Mouse (Mus musculus): ENCODE data around the gene Gemin2.
"Not testable (repeated sequence)": the region's sequence is repeated elsewhere in the genome, so short reads cannot be mapped to it uniquely, and the experiment has no call there.

The Gemin2 gene

DNA sequence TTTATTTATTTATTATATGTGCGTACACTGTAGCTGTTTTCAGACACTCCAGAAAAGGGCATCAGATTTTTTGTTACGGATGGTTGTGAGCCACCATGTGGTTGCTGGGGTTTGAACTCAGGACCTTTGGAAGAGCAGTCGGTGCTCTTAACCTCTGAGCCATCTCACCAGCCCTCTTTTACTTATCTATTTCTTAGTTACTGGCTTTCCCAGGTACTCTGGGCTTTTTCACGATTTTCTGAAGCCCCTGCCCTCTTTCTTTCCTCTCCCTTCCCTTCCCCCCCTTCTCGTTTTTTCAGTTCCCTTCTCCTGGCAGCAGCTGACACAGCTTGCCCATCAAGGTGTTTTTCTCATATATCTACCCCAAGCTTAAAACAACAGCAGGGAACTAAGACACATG, 45.0 kb downstream of the Gemin2 start:
- not testable (repeated sequence) for DNase-seq (ENCODE audit: low spot score in 2 of 2)

DNA sequence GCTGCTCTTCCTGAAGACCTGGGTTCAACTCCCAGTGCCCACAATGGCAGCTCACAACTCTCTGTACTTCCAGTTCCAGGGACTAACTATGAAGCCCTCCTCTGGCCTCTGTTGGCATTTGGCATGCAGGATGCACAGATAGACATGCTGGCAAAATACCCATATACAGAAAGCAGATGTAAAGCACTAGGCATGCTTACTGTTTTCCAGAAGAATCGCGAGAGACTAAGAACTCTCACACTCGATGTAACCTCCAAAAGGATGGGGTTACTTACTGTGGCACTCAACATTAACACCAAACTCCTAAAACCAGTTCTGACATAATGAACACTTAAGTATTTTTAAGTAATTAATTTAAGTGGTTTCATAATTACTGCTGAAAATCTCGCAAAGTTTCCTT, 47.1 kb downstream of the Gemin2 start:
- no peak for DNase-seq (ENCODE audit: low spot score in 2 of 2)

- peak in 1 of 2 experiments; percentile 78 for DNase-seq (ENCODE audit: low spot score in 2 of 2)
These were observed 47.9 kb downstream of the Gemin2 start, which contains the start of gene Trappc6b for GRCm38 (mm10) chr12:59060993-59061595. Gene Trappc6b (minus strand): TSS chr12:59061472.

DNA sequence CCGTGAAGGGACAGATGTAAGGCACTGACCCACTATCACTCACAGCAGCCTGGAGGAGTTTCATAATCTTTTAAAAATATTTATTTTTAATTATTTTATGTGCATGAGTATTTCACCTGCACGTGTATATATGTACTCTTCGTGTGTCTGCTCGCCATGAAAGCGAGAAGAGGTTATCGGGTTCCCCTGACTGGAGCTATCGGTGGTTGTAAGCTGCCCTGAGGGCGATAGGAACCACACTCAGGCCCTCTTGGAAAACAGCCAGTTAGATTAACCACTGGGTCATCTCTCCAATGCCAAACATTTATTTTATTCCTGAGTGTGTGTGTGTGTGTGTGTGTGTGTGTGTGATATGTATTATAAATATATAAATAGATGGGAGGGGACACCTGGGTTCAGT, 51.6 kb downstream of the Gemin2 start:
- no peak for DNase-seq (ENCODE audit: low spot score in 2 of 2)

DNA sequence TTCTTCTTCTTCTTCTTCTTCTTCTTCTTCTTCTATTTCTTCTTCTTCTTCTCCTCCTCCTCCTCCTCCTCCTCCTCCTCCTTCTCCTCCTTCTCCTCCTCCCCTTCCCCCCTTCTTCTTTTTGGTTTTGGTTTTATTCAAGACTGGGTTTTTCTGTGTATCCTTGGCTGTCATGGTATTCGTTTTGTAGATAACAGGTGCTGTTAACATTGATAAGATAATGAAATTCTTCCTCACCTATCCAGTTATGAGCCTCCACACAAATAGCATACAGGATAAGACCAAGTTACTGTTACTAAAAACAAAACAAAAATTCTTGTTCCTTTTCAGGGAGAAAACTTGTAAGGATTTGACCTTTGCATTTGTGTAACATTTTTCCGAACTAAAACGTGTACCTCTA, 52.6 kb downstream of the Gemin2 start:
- no peak for DNase-seq (ENCODE audit: low spot score in 2 of 2)

DNA sequence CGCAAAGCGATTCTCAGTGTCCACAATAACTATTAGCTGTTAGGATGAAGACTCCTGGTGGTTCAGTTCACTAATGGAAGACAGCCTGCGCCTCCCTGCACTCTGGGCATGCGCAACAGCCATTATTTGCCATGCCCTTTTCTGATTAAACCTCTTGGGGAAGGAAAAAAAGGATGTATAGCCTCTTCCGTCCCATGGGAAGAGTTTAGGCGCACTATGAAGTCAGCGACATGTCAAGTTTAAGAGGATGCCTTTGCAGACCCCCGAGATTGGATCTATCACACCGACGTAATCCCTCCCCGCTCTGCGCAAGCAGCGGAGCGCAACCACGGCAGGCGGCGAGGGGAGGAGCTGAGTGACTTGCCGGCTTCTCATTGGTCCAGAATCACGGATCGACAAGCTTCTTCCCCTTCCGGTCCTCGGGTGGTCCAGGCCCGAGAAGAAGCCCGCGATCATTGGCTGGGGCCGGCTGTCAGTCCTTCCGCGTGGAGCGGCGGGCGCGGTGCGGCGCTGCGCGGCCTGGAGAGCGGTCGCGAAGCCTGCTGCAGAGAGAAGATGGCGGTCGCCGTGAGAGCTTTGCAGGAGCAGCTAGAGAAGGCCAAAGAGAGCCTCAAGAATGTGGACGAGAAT, 53.4 kb downstream of the Gemin2 start, which contains the start of gene Pnn:
Gene Pnn (plus strand): TSS at position 437 of the 630 bp plus-strand sequence.
- DNase-seq (ENCODE audit: low spot score in 2 of 2) = peak; percentile 96 to 98

DNA sequence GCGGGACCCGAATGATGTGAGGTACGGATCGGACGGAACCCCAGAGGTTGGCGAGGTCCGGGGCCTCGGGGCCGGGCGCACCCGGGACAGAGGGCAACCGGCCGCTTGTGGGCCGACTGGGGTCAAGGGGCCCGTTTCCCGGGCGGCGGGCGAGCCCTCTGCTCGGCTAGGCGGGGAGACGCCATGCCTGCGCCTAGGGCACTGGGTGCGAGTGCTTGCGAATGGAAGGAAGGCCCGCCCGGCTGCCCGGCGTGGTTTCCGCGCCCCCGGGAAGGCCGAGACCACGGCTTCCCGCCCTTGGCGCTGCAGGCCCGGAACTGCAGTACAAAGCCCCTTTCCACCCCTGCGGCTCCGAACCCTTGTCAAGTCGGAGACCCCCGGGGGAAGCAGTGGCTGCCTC, 53.9 kb downstream of the Gemin2 start:
- DNase-seq (ENCODE audit: low spot score in 2 of 2) = no peak

DNA sequence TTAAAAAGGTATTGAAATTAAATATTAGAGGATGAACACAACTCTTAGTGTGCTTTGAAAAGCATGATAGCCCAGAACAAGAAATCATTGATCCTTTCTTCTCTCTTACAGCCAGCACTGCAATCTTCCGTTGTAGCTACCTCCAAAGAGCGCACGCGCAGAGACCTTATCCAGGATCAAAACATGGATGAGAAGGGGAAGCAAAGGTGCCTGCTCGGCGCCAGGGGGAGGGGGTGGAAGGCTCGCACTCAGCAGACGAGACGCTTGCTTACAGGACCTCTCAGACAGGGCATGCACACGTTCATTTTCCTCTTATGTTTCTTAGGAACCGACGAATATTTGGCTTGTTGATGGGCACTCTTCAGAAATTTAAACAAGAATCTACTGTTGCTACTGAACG, 55.6 kb downstream of the Gemin2 start:
- DNase-seq (ENCODE audit: low spot score in 2 of 2) = no peak

- peak in 1 of 2 experiments; percentile 34 for DNase-seq (ENCODE audit: low spot score in 2 of 2)
These were observed 59.1 kb downstream of the Gemin2 start for GRCm38 (mm10) chr12:59072286-59072685.

DNA sequence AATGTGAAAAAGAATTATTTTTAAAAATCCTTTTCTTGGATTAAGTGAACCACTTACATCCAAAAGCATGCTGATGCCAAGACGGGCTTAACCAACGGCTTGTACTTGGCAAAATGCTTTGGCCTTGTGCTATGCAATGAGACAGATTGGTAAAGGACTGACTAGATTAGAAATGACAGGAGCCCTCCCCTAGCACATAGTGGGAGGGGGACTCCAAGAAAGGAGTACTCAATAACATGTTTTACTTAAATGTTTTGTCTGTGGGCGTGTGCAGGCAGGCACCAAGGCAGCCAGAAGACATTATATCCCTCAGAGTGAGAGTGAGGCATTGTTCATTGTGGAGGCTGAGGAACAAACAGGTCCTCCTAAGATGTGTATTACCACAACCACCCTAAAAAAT, 60.9 kb downstream of the Gemin2 start:
- DNase-seq (ENCODE audit: low spot score in 2 of 2) = no peak

DNA sequence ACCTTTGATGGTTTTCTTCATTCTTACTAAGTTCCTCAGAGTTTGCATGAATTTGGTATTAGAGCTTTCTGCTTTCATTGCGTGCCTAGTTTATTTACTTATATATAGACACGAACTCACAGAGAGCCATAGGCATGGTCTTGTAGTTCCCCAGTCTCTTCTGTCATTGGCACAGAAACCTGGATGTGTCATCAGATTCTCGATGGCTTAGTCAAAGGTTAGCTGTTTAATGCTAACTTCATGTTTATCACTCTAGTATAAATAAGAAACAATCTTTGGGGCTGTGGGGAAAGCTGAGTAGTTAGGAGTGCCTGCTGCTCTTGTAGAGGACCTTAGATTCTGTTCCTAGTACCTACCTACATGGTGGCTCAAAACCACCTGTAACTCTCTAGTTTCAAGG, 63.8 kb downstream of the Gemin2 start:
- DNase-seq (ENCODE audit: low spot score in 2 of 2) = no peak

DNA sequence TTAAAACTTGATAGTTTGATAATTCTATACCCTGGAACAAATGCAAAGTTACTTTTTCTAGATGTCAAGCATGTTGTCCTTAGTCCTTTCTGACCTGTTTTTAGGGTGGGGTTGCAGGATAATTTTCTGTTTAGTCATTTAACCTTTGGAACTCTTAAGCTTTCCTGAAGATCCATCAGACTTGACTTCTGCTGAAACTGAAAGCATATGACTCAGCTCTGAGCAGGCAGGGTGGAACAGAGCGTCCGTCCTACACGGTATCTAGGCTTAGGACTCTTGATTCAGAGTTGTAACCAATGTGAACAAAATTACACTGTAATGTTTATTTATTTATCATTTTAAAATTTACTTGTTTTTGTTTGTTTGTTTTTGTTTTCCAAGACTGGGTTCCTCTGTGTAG, 64.7 kb downstream of the Gemin2 start:
- DNase-seq (ENCODE audit: low spot score in 2 of 2) = no peak
